Mouse (Mus musculus): Measurements from ENCODE around the gene Ap2m1.

DNA sequence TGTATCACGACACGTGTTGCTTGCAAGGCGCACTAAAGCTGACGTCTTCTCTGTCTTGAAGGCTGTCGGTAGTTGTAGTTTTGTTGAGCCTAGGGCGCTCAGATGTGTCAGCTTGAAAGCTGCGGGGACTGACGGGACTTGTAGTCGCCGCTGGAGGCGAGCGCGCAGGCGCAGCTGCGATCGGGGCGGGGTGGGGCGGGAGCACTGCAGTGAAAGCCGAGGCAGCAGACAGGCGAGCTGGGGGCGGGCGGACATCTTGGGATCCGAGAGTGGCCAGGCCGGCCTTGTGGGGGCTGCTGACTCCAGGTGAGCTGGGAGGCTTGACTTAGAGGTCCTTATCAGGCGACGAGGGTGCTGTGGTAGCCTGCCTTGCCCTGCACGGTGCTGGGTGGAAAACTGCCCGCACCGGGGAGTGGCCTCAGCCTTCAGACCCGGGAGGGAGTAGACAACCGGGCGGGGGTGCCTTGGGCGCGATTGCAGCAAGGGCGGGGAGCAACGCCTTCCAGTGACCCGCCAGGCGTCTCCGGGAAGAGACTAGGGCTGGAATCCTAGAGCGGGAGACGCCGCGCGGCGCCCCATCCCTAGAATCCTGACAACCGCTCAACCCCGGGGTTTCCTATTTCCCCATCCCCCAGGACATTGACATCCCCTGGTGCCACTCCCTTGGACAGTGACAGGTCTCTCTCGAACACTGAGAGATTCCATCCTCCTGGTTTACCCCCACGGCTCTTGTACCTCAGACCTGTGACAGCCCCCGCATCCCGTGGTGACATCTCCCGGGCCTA, at the start of gene Ap2m1:
- TF ChIP-seq POLR2A (IDR thresholded peaks at IDR 0.05; ENCODE audit: extremely low read depth, insufficient read depth, low read length) (peak; percentile 51), CTCF (IDR thresholded peaks at IDR 0.05; ENCODE audit: extremely low read depth, insufficient read depth, low read length) (no peak)
